Mouse (Mus musculus) myocyte (in vitro differentiated cells): Measurements from ENCODE around the gene Gm20388.

ENCODE experiments used
- CEBPB ChIP-seq: IDR thresholded peaks from 2 replicates; pipeline ENCODE4 v1.6.1; 2011; ENCODE audit warnings: mild to moderate bottlenecking, moderate library complexity; ENCODE audit not compliant: poor library complexity, insufficient read depth, severe bottlenecking
- E2F4 ChIP-seq: IDR thresholded peaks from one replicate; pipeline ENCODE4 v1.6.1; 2011; ENCODE audit warnings: mild to moderate bottlenecking, control low read depth, moderate library complexity; ENCODE audit not compliant: insufficient read depth
- MAX ChIP-seq: IDR thresholded peaks from one replicate; pipeline ENCODE4 v1.6.1; 2011; ENCODE audit warnings: low read depth, mild to moderate bottlenecking, control low read depth
- MYOD1 ChIP-seq, 3 experiments: IDR thresholded peaks; one replicate each; pipeline ENCODE4 v1.6.1; 2011; ENCODE audit warnings: control low read depth in 2 of 3, low read depth in 2 of 3, mild to moderate bottlenecking in 2 of 3, moderate library complexity in 1 of 3; ENCODE audit not compliant: insufficient read length in 2 of 3, control insufficient read depth in 1 of 3
- MYOG ChIP-seq, 3 experiments: IDR thresholded peaks; one replicate each; pipeline ENCODE4 v1.6.1; 2011; ENCODE audit warnings: control low read depth in 2 of 3, low read depth in 2 of 3, mild to moderate bottlenecking in 2 of 3; ENCODE audit not compliant: insufficient read length in 2 of 3, control insufficient read depth in 1 of 3, insufficient read depth in 1 of 3
- POLR2A ChIP-seq: IDR thresholded peaks from one replicate; pipeline ENCODE4 v1.6.1; 2011; ENCODE audit warnings: low read depth, mild to moderate bottlenecking, control low read depth, moderate library complexity; ENCODE audit not compliant: insufficient read length
- POLR2AphosphoS2 ChIP-seq: IDR thresholded peaks from one replicate; pipeline ENCODE4 v1.6.1; 2011; ENCODE audit warnings: low read depth, control low read depth; ENCODE audit not compliant: insufficient read length
- REST ChIP-seq: IDR thresholded peaks from one replicate; pipeline ENCODE4 v1.6.1; 2011; ENCODE audit warnings: mild to moderate bottlenecking, control low read depth, moderate library complexity; ENCODE audit not compliant: insufficient read depth, insufficient read length
- TCF12 ChIP-seq: IDR thresholded peaks from one replicate; pipeline ENCODE4 v1.6.1; 2011; ENCODE audit warnings: mild to moderate bottlenecking, control low read depth; ENCODE audit not compliant: poor library complexity, insufficient read depth, severe bottlenecking
- TCF3 ChIP-seq: IDR thresholded peaks from one replicate; pipeline ENCODE4 v1.6.1; 2011; ENCODE audit warnings: low read depth, control low read depth; ENCODE audit not compliant: insufficient read length
- USF1 ChIP-seq: IDR thresholded peaks from one replicate; pipeline ENCODE4 v1.6.1; 2011; ENCODE audit warnings: low read depth, mild to moderate bottlenecking, control low read depth, moderate library complexity

- TF ChIP-seq MAX, result no peak
- no peak for TF ChIP-seq POLR2A
- no peak for TF ChIP-seq MYOD1 (IDR thresholded peaks at IDR 0.05; ENCODE audit: control insufficient read depth in 1 of 3, insufficient read length in 2 of 3, low read depth in 2 of 3)
- TF ChIP-seq E2F4, result no peak
- no peak for TF ChIP-seq USF1
- TF ChIP-seq REST, result no peak
- TF ChIP-seq POLR2AphosphoS2, result no peak
- no peak for TF ChIP-seq TCF12
- no peak for TF ChIP-seq TCF3
- no peak for TF ChIP-seq MYOG (IDR thresholded peaks at IDR 0.05; ENCODE audit: control insufficient read depth in 1 of 3, insufficient read depth in 1 of 3, insufficient read length in 2 of 3, low read depth in 2 of 3)
- no peak for TF ChIP-seq CEBPB
These were observed 2614.4 kb downstream of the Gm20388 start for GRCm38 (mm10) chr8:122525004-122525403.
